8 mouse cellular contexts compared by ENCODE assay signal in genomic region chr4:130308231-130309081, GRCm38 (mm10). TPM values are rescaled to one million over a fixed set of nuclear protein-coding genes. Genes with fewer than 3 reads are reported as not detected.
DNase-seq lines count a peak whose midpoint lies in the region; ATAC-seq and TF ChIP-seq lines count a peak whose summit lies in the region.

Gene Fabp3, plus strand, starts transcription at chr4:130308595.
Gene Gm10570, minus strand, starts transcription at chr4:130308674.

- no peak for TF ChIP-seq CTCF in lung, postnatal 0 days (IDR thresholded peaks at IDR 0.05)

- no peak for TF ChIP-seq EP300 in lung, postnatal 0 days (IDR thresholded peaks at IDR 0.05)

- in situ Hi-C loops in ES-E14 (cut with MboI; ENCODE audit: low sequenced_read_pairs in 2 of 2, unreplicated experiment in 2 of 2), result no loop called here

- H3K27ac ChIP-seq in ES-E14 (ENCODE audit: insufficient read depth, low read depth, low read length, poor library complexity, severe bottlenecking), result peak within 1 kb of the TSS; percentile 54
- peak within 1 kb of the TSS; percentile 75 for H3K27ac ChIP-seq in hindbrain, embryonic 10.5 days
- H3K27ac ChIP-seq in lung, postnatal 0 days (ENCODE audit: low read length), result no peak within 1 kb of the TSS

- peaks cover 9 to 31% of the 10 kb centered on the region in 2 experiments for H3K4me1 ChIP-seq in ES-E14 (ENCODE audit: control insufficient read depth in 2 of 2, insufficient read depth in 2 of 2, low read length in 2 of 2, poor library complexity in 1 of 2)
- peaks cover 38% of the 10 kb centered on the region for H3K4me1 ChIP-seq in hindbrain, embryonic 10.5 days (replicated peaks)
- peaks cover 8% of the 10 kb centered on the region; the same call in 1 of the 2 replicates for H3K4me1 ChIP-seq in lung, postnatal 0 days (ENCODE audit: insufficient read depth, low read depth, low read length)

- peak within 1 kb of the TSS; percentile 77 for H3K9ac ChIP-seq in ES-E14 (ENCODE audit: insufficient read depth, low read depth, low read length, poor library complexity, severe bottlenecking)
- no peak within 1 kb of the TSS for H3K9ac ChIP-seq in lung, postnatal 0 days (replicated peaks; ENCODE audit: low read depth)

- DNase-seq in ES-E14 (ENCODE audit: low read depth, low spot score), result peak; percentile 56
- DNase-seq in cerebellum, adult 9-10 months, result peak; percentile 79
- peak; percentile 62 to 84 for DNase-seq in frontal cortex, adult 2 months (ENCODE audit: extremely low spot score in 1 of 2, low spot score in 1 of 2)
- peak; percentile 68 for DNase-seq in hindbrain, embryonic 10.5 days (ENCODE audit: low spot score)
- DNase-seq in layer of hippocampus, postnatal 10 days (ENCODE audit: low spot score in 2 of 2), result peak; percentile 57 to 72
- DNase-seq in lung, postnatal 0 days (ENCODE audit: low spot score), result peak; percentile 22
- peak; percentile 75 to 79 for DNase-seq in right cerebral cortex, adult 2 months (ENCODE audit: low spot score in 2 of 2)

- peaks cover 85% of the 10 kb centered on the region for H3K27me3 ChIP-seq in hindbrain, embryonic 10.5 days (ENCODE audit: insufficient read depth, poor library complexity, severe bottlenecking)
- peaks cover 11% of the 10 kb centered on the region; the same call in 1 of the 2 replicates for H3K27me3 ChIP-seq in lung, postnatal 0 days (replicated peaks; ENCODE audit: insufficient read depth, low read length)

- H3K9me3 ChIP-seq in ES-E14 (ENCODE audit: control insufficient read depth, insufficient read depth, low read depth, low read length), result no peaks in the 10 kb centered on the region
- H3K9me3 ChIP-seq in hindbrain, embryonic 10.5 days, result no peaks in the 10 kb centered on the region
- H3K9me3 ChIP-seq in lung, postnatal 0 days (ENCODE audit: low read length), result no peaks in the 10 kb centered on the region

- peaks cover 25% of the 10 kb centered on the region for H3K36me3 ChIP-seq in ES-E14 (ENCODE audit: control insufficient read depth, insufficient read depth, low read length, poor library complexity, severe bottlenecking)
- no peaks in the 10 kb centered on the region for H3K36me3 ChIP-seq in hindbrain, embryonic 10.5 days
- H3K36me3 ChIP-seq in lung, postnatal 0 days (ENCODE audit: insufficient read depth, low read length), result no peaks in the 10 kb centered on the region

- ATAC-seq in lung, postnatal 0 days, result peak; percentile 60
- ATAC-seq in erythroid progenitor cell, adult 5-6 weeks (replicated peaks; ENCODE audit: low FRiP score, poor library complexity, severe bottlenecking), result no peak

- peak within 1 kb of the TSS; percentile 82 for H3K4me2 ChIP-seq in lung, postnatal 0 days (replicated peaks; ENCODE audit: low read depth, low read length)

- under 1% methylated on average over 52 of the region's 52 CpGs for whole genome bisulfite sequencing in hindbrain, embryonic 10.5 days
- under 1% methylated on average over 46 of the region's 52 CpGs for WGBS in lung, postnatal 0 days

- H3K4me3 ChIP-seq in ES-E14 (ENCODE audit: insufficient read depth in 1 of 2, low read depth in 1 of 2, low read length in 2 of 2, poor library complexity in 1 of 2, severe bottlenecking in 1 of 2), result peak within 1 kb of the TSS; percentile 81 to 86
- H3K4me3 ChIP-seq in hindbrain, embryonic 10.5 days, result peak within 1 kb of the TSS; percentile 62
- H3K4me3 ChIP-seq in lung, postnatal 0 days (ENCODE audit: low read depth, low read length), result peak within 1 kb of the TSS; percentile 46

TF ChIP-seq in ES-E14, 5 proteins besides CTCF, POLR2A, EP300 and RAD21:
- TF ChIP-seq MAFK (IDR thresholded peaks at IDR 0.05; ENCODE audit: insufficient read depth, low read depth, low read length), result no peak
- TF ChIP-seq ZC3H11A (IDR thresholded peaks at IDR 0.05; ENCODE audit: borderline replicate concordance, low read depth, low read length), result no peak
- no peak for TF ChIP-seq ZNF384 (IDR thresholded peaks at IDR 0.05; ENCODE audit: low read depth, low read length)
- peak; percentile 35; the same call in 1 of the 2 replicates for TF ChIP-seq HCFC1 (IDR thresholded peaks at IDR 0.05; ENCODE audit: borderline replicate concordance, insufficient read depth, low read length)
- TF ChIP-seq CHD2 (IDR thresholded peaks at IDR 0.05; ENCODE audit: low read depth, low read length), result 0 out of 2 replicates have a peak, but pooled peaks have one; percentile 22
TF ChIP-seq in ES-E14: peak in this region for 2.

RNA-seq across cellular contexts. Expression of gene Fabp3, which starts in this region (rescaled TPM):
- total RNA-seq in ES-E14 (2012; rRNA removed), result 97.5 and 145 TPM in 2 replicates
- 248 and 255 TPM in 2 replicates for polyA plus RNA-seq in frontal cortex, adult 2 months (2012; rRNA removed)
- 12.3 and 33.1 TPM in 2 replicates for polyA plus RNA-seq in hindbrain, embryonic 10.5 days (2016; fragmentation: Nextera tagmentation; extraction: Ambion mirVana)
- total RNA-seq in layer of hippocampus, postnatal 10 days (2021), result 100 to 1,000 TPM; 142 to 168 TPM
- polyA plus RNA-seq in lung, postnatal 0 days (2015; fragmentation: Nextera tagmentation; extraction: Ambion mirVana), result 88.3 and 112 TPM in 2 replicates
- total RNA-seq in erythroid progenitor cell, adult 5-6 weeks (2015; ENCODE audit: low replicate concordance), result not detected in 2 replicates
- total RNA-seq in erythroid progenitor cell, adult 5-6 weeks (2017; ENCODE audit: low replicate concordance), result not detected in 2 replicates

RNA-seq across cellular contexts. Expression of gene Gm10570, which starts in this region (rescaled TPM):
- total RNA-seq in ES-E14 (2012; rRNA removed), result 0.49 TPM in 1 of 2 replicates, not detected in the other
- polyA plus RNA-seq in frontal cortex, adult 2 months (2012; rRNA removed), result 1.2 and 2.3 TPM in 2 replicates
- polyA plus RNA-seq in hindbrain, embryonic 10.5 days (2016; fragmentation: Nextera tagmentation; extraction: Ambion mirVana), result not detected in 2 replicates
- total RNA-seq in layer of hippocampus, postnatal 10 days (2021), result not detected
- polyA plus RNA-seq in lung, postnatal 0 days (2015; fragmentation: Nextera tagmentation; extraction: Ambion mirVana), result 0.25 and 0.50 TPM in 2 replicates
- not detected in 2 replicates for total RNA-seq in erythroid progenitor cell, adult 5-6 weeks (2015; ENCODE audit: low replicate concordance)
- total RNA-seq in erythroid progenitor cell, adult 5-6 weeks (2017; ENCODE audit: low replicate concordance), result not detected in 2 replicates

Comparison
In these comparisons a context has a peak if more than half of its experiments do, and no peak if none do; other contexts are left out.
1. RNA of gene Fabp3 (total RNA-seq): 142 to 168 TPM in layer of hippocampus, postnatal 10 days and 97.5 to 145 TPM in ES-E14; not detected in erythroid progenitor cell, adult 5-6 weeks; every median in the first group is over 10 times any median in the second.
2. DNase-seq: peak in every context shown above with its lines; median percentile 79 in cerebellum, adult 9-10 months; 77 in right cerebral cortex, adult 2 months; 73 in frontal cortex, adult 2 months; 68 in hindbrain, embryonic 10.5 days; 64 in layer of hippocampus, postnatal 10 days; 56 in ES-E14; 22 in lung, postnatal 0 days.
3. Peak in every context shown above with its lines, with median percentiles within 50 percentile points of each other: H3K4me3 ChIP-seq.